Mouse (Mus musculus) midbrain, postnatal 0 days (tissue): ENCODE measurements around the gene Chst15. TPM values are rescaled to one million over a fixed set of nuclear protein-coding genes. Genes with fewer than 3 reads are reported as not detected.

Experiments
- ATAC-seq: fragments of 200-750 bp; cut with Nextera tagmentation; 2 replicates; pipeline ENCODE4 v1.8.0; 2017; ENCODE audit warnings: moderate number of reproducible peaks, mild to moderate bottlenecking, moderate TSS enrichment, moderate library complexity; ENCODE audit not compliant: low FRiP score
- DNase-seq: peaks from one replicate; pipeline ENCODE4 v3.0.0-alpha.2; 2015; ENCODE audit warnings: low spot score
- H3K27ac ChIP-seq: fragments of 300-500 bp; sonication (generic); 2 replicates; pipeline ENCODE4 v1.5.1; 2014; ENCODE audit warnings: low read depth, mild to moderate bottlenecking, low read length, mixed read lengths
- H3K27me3 ChIP-seq: fragments of 300-500 bp; sonication (generic); 2 replicates; pipeline ENCODE4 v1.6.1; 2014; ENCODE audit warnings: low read length, control low read depth, mixed read lengths; ENCODE audit not compliant: insufficient read depth
- H3K36me3 ChIP-seq: fragments of 300-500 bp; sonication (generic); 2 replicates; pipeline ENCODE4 v1.6.1; 2014; ENCODE audit warnings: low read length, control low read depth, mixed read lengths; ENCODE audit not compliant: insufficient read depth
- H3K4me1 ChIP-seq: fragments of 300-500 bp; sonication (generic); 2 replicates; pipeline ENCODE4 v1.6.1; 2014; ENCODE audit warnings: mild to moderate bottlenecking, control low read depth, antibody characterized with exemption, low read length, mixed read lengths; ENCODE audit not compliant: insufficient read depth
- H3K4me2 ChIP-seq: fragments of 300-500 bp; sonication (generic); 2 replicates; pipeline ENCODE4 v1.6.1; 2014; ENCODE audit warnings: low read depth, mild to moderate bottlenecking, low read length, mixed read lengths; ENCODE audit not compliant: poor library complexity, severe bottlenecking
- H3K4me3 ChIP-seq: fragments of 300-500 bp; sonication (generic); 2 replicates; pipeline ENCODE4 v1.5.1; 2014; ENCODE audit warnings: low read depth, mild to moderate bottlenecking, low read length, moderate library complexity
- H3K9ac ChIP-seq: fragments of 300-500 bp; sonication (generic); replicated peaks from 2 replicates; pipeline ENCODE4 v1.6.1; 2014; ENCODE audit warnings: mild to moderate bottlenecking, low read length, moderate library complexity, mixed read lengths; ENCODE audit not compliant: poor library complexity, severe bottlenecking
- H3K9me3 ChIP-seq: fragments of 300-500 bp; sonication (generic); 2 replicates; pipeline ENCODE4 v1.6.1; 2016; ENCODE audit warnings: low read length, control low read depth
- CTCF ChIP-seq: IDR thresholded peaks from 2 replicates; pipeline ENCODE4 v1.5.1; 2016; ENCODE audit warnings: antibody characterized with exemption, mild to moderate bottlenecking
- WGBS: fragments of 180-500 bp; shearing (Covaris S2); extraction: QIAGEN DNeasy Blood & Tissue Kit; methylation state at CpG from one replicate; pipeline ENCODE4 v1.1.7; 2014; 5-methylcytosine and 5-hydroxymethylcytosine counted together
- polyA plus RNA-seq: library from polyadenylated mRNA; unstranded; fragments of >200 nt; fragmentation: Nextera tagmentation; extraction: Ambion mirVana; gene quantifications from 2 replicates; pipeline ENCODE4 v1.2.1, GENCODE M21; 2015
- total RNA-seq: library from RNA; depleted of rRNA; stranded (reverse); fragments of >200 nt; gene quantifications from 2 replicates; pipeline ENCODE4 v1.2.3, GENCODE M21; 2014

Gene Chst15
- total and polyA plus RNA-seq, 2 experiments from 2014 or later: 8.4 to 21.9 TPM

GRCm38 (mm10) chr7:132258216-132258615 lies 58.8 kb downstream of the Chst15 start:
- no peak for DNase-seq
- no peaks in the 10 kb centered on the region for H3K27me3 ChIP-seq
- no peak overlapping the region for H3K4me2 ChIP-seq
- no peaks in the 10 kb centered on the region for H3K9me3 ChIP-seq
- no peaks in the 10 kb centered on the region for H3K4me1 ChIP-seq
- H3K4me3 ChIP-seq: no peak overlapping the region
- peaks cover 4% of the 10 kb centered on the region; the same call in 1 of the 2 replicates for H3K36me3 ChIP-seq
- no peak for TF ChIP-seq CTCF
- no peak for ATAC-seq
- WGBS: 63% methylated on average over 5 of the region's 5 CpGs
- H3K27ac ChIP-seq: no peak overlapping the region; the same call in 1 of the 2 replicates
- H3K9ac ChIP-seq: no peak overlapping the region

GRCm38 (mm10) chr7:132253513-132253912 lies 63.5 kb downstream of the Chst15 start:
- DNase-seq: peak; percentile 64
- H3K9me3 ChIP-seq: no peaks in the 10 kb centered on the region
- no peaks in the 10 kb centered on the region for H3K27me3 ChIP-seq
- no peak for TF ChIP-seq CTCF
- no peaks in the 10 kb centered on the region for H3K4me1 ChIP-seq
- no peak overlapping the region for H3K27ac ChIP-seq
- 88% methylated on average over 5 of the region's 5 CpGs for WGBS
- ATAC-seq: no peak
- H3K4me3 ChIP-seq: no peak overlapping the region
- H3K9ac ChIP-seq: no peak overlapping the region
- H3K4me2 ChIP-seq: no peak overlapping the region
- no peaks in the 10 kb centered on the region for H3K36me3 ChIP-seq

- TF ChIP-seq CTCF: no peak
- Histone ChIP-seq H3K4me3 (no peak overlapping the region), H3K36me3 (no peaks in the 10 kb centered on the region), H3K9me3 (no peaks in the 10 kb centered on the region), H3K27ac (no peak overlapping the region), H3K4me2 (no peak overlapping the region), H3K4me1 (no peaks in the 10 kb centered on the region), H3K9ac (no peak overlapping the region), H3K27me3 (no peaks in the 10 kb centered on the region)
- WGBS: 94% methylated on average over 4 of the region's 4 CpGs
- ATAC-seq (no peak), DNase-seq (no peak)
Observed at GRCm38 (mm10) chr7:132253078-132253477, 64.0 kb downstream of the Chst15 start.

- ATAC-seq (no peak), DNase-seq (no peak)
- H3K4me3 ChIP-seq: no peak overlapping the region
- H3K9ac ChIP-seq: no peak overlapping the region
- no peaks in the 10 kb centered on the region for H3K9me3 ChIP-seq
- 81% methylated on average over 10 of the region's 10 CpGs for WGBS
- no peak overlapping the region for H3K4me2 ChIP-seq
- peaks cover 3% of the 10 kb centered on the region; the same call in 1 of the 2 replicates for H3K36me3 ChIP-seq
- H3K4me1 ChIP-seq: peaks cover 6% of the 10 kb centered on the region; the same call in 1 of the 2 replicates
- H3K27me3 ChIP-seq: no peaks in the 10 kb centered on the region
- no peak overlapping the region for H3K27ac ChIP-seq
- no peak for TF ChIP-seq CTCF
Observed at GRCm38 (mm10) chr7:132249563-132250119, 67.4 kb downstream of the Chst15 start.

GRCm38 (mm10) chr7:132247567-132247966 lies 69.5 kb downstream of the Chst15 start:
- Histone ChIP-seq H3K4me3 (no peak overlapping the region), H3K36me3 (peaks cover 3% of the 10 kb centered on the region; the same call in 1 of the 2 replicates), H3K27ac (peak overlapping the region; percentile 38; the same call in 1 of the 2 replicates), H3K9me3 (no peaks in the 10 kb centered on the region), H3K27me3 (no peaks in the 10 kb centered on the region), H3K4me2 (peak overlapping the region; percentile 6; the same call in 1 of the 2 replicates), H3K4me1 (peaks cover 6% of the 10 kb centered on the region; the same call in 1 of the 2 replicates), H3K9ac (no peak overlapping the region)
- 8% methylated on average over 11 of the region's 11 CpGs for WGBS
- ATAC-seq (peak; percentile 69), DNase-seq (peak; percentile 77)
- TF ChIP-seq CTCF: no peak

GRCm38 (mm10) chr7:132247091-132247490 lies 69.9 kb downstream of the Chst15 start:
- Histone ChIP-seq H3K4me1 (peaks cover 6% of the 10 kb centered on the region; the same call in 1 of the 2 replicates), H3K9me3 (no peaks in the 10 kb centered on the region), H3K9ac (no peak overlapping the region), H3K27me3 (no peaks in the 10 kb centered on the region), H3K27ac (no peak overlapping the region), H3K4me2 (no peak overlapping the region), H3K4me3 (no peak overlapping the region), H3K36me3 (peaks cover 3% of the 10 kb centered on the region; the same call in 1 of the 2 replicates)
- DNase-seq (no peak), ATAC-seq (0 out of 2 replicates have a peak, but pooled peaks have one; percentile 20)
- 51% methylated on average over 5 of the region's 5 CpGs for WGBS
- TF ChIP-seq CTCF: no peak
